Mouse (Mus musculus) c-Kit-negative CD71-positive TER-119-positive erythroid progenitor cells, embryonic 14.5 days (primary cell): Measurements from ENCODE around the gene Cyp24a1.
"Not testable (repeated sequence)": the region's sequence is repeated elsewhere in the genome, so short reads cannot be mapped to it uniquely, and the experiment has no call there.

Source experiments
- DNase-seq: peaks from one replicate; pipeline ENCODE4 v3.0.0-alpha.2; 2013; ENCODE audit warnings: low read depth, low spot score

Gene Cyp24a1

DNA sequence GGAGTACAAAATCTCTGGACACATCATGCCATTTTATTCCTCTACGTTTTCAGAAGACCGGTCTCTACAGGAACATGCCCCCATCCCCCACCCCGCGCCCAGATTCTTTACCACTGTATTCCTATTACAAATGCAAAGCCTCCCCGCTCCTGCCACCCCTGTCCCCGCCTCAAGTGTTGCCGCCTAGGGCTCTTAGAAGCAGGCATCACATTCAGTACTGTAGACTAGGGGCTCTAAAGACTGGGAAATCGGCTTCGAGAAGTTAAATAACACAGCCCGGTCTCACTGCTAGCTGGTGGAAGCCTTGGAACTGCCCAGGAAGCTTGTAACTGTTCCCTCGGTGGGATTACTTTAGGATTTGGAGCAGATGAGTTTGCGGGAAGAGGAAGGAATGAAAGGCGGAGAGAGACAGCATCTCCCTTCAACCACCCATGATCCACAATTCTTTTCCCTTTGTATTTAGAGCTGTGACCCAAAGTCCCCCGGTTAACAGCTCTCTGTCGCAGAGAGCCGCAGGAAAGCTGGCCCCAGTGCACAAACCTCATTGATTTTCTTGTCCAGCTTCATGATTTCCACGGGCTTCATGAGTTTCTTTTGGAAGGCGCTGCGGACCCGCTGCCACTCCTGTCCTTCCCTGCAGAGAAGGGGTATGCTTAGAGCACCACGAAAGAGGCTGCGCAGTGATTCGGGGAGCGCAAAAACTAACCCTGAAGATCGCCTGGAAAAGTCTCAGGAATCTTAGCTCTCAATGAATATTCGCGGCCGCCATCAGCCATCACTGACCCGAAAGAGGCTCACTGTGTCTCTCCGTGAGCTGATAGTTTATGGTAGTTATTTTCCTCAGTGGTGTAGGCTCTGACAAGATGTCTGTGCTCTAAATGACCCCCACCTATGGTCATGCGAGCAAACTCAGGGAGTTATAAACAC, 1.9 kb downstream of the Cyp24a1 start:
- DNase-seq: no peak

DNA sequence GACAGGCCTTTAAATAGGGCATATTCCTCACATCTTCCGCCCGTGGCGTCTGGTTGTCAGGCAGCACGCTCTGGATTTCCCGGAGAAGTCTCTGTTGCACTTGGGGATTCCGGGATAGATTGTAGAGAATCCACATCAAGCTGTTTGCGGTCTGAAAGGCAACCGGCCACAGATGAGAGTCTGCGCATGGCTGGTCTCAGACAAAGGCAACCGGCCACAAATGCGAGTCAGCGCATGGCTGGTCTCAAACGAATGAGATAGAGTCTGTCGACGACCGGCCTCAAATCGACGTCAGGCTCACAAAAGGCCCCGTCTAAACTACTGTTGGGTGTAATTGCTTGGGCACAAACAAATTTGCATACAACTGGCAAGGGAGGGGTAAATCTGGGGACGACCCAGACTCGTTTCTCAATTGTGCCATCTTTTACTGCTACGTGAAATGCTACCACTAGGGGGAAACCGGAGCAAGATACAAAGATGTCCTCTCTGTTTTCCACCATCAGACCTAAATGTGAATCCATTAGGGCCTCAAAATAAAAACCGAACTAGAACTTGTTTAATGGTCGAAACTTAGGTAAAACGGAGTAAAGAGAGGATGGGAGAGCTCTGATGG, 8.9 kb downstream of the Cyp24a1 start:
- no peak for DNase-seq

DNA sequence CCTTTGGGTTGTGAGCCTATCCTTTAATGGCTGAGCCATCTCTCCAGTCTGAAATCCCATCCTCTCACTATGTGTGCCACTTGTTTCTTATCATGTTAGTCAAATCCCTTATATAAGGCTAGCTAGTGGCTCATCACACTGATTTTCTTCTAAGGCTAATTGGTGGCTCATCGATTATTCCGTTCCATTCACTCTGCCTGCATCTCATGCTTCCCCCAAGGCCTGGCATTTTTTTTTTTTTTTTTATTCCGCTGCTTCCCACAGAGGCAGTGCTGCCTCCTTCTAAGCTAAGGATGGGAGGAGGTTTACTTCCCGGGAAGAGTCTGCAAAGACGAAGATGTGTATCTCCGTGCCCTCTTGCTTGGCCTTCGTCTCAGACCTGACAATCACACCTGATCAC, 9.7 kb downstream of the Cyp24a1 start:
- no peak for DNase-seq

DNA sequence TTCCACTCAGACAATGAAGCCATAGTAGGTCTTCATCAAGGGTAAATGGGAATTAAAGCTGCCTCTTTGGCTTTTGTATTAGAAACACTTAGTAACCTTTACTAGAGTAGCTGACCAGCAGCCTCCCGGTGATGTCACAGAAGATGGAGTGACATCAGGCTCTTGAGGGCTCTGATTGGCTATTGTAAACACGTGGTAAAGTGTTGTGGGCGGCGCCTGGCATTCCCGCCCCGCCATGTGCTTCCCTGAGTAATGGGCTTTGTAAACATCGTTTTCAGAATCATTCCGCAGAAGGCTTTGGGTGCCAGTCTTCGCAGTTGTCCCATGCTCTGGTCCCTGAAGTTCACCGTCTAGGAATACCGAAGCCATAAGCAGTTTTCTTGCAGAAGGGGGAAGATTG, 13.0 kb downstream of the Cyp24a1 start:
- DNase-seq: no peak

DNA sequence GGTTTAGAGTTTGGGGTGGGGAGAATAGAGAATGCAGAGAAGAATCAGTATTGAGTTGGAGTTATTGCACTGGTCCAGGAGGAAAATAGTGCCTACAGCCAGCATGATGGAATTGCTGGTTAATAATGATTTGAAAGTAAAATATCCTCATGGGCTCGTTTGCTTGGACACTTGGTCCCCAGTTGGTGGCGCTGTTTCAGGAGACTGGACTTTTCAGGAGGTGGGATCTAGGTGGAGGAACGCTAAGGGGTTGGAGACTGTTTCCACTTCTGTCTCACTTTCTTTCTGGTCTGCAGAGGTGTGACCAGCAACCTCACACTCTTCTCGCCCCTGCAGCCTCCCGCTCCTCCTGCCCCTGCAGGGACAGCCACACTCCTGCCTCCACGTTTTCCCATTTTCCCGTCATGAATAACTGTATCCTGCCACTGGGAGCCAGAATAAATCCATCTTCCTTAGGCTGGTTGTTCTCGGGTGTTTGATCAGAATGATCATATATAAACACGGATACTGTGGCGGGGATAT, 14.9 kb downstream of the Cyp24a1 start:
- no peak for DNase-seq

DNA sequence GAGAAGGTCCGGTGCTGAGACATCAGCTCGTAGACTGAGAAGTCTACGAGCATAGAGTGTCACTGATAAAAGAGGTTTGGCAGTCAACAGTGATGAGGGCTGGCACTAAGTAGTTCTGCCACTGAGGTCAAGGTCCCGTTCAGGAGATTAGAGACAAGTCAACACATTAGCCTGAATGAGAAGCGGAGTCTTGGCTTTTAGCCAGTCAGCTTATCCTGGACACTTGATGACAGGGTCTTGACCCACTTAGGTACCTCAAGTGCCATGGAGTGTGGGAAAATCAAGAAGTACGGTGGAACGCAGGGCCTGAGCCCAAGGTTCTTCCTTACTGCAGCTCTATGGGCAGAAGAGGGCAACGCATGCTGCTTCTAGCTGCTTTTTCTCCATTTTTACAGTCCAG, 20.3 kb downstream of the Cyp24a1 start:
- DNase-seq: no peak

DNA sequence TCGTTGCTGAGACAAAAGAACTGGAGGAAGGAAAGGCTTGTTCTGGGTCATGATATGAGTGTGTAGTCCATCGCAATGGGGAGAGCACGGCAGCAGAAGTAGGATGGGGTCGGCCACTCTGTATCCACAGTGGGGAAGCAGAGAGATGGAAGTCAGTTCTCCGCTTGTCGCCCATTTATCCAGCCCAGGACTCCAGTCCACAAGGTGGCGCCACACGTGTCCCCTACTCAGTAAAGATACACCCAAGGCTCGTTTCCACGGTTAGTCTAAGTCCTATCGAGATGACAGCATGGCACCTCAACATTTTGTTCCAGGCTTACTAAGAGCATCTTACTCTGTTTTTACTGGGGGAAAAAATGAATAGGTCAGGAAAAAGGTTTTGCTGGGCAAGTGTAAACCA, 20.7 kb downstream of the Cyp24a1 start:
- DNase-seq: no peak

DNA sequence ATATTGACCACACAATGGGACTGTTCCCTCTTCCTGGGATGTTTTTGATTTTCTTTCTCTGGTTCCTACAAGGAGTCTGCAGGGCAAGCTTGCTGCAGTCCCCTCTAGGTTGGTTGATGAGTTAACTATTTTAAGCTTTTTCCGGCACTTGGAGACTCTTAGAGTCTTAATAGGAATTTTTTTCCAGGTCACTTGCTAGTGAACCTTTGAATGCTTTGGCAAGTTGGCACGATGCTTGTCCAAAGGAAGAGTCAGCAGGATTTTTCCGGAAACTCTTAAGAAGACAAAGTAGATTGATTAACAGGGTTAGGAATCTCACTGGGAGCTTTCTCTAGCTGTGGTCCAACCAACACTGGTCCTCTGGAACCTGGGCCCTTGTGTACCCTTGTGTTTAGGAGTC, 21.8 kb downstream of the Cyp24a1 start:
- DNase-seq: no peak

DNA sequence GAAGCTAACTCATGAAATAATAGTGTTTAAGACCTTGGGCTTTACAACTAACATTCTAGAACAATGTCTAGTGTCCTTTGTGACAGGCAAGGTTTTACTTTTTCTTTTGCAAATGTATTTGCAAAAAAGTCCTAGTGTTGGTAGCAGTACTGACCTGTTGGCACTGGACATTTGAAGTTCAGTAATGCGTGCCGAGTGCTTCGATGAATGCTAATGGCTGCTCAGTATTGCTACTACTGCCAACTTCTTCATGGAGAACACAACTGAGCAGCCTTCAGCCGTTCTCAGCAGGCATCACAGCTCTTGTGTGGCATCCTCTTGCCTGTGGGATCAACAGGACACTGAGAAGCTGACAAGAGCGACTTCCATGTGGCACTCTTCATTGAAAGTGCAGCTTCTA, 22.8 kb downstream of the Cyp24a1 start:
- no peak for DNase-seq

DNA sequence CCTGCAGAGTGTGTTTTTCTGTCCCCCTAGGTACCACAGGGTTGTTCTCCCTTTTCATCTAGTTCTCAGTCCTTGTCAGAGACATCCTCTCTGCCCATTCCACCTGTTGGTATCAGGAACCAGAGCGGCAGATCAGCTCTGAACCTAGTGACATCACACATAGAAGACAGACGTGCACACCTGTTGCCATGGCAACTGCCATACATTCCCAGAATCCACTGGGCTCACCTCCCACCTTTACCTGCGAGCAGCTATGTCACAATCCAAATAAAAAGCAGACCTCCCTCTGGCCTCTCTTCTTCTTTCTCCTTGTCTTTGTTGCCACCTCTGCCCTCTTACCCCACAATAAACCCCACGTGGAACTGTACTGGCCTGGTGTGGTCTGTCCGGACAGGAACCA, 26.4 kb downstream of the Cyp24a1 start:
- no peak for DNase-seq

DNA sequence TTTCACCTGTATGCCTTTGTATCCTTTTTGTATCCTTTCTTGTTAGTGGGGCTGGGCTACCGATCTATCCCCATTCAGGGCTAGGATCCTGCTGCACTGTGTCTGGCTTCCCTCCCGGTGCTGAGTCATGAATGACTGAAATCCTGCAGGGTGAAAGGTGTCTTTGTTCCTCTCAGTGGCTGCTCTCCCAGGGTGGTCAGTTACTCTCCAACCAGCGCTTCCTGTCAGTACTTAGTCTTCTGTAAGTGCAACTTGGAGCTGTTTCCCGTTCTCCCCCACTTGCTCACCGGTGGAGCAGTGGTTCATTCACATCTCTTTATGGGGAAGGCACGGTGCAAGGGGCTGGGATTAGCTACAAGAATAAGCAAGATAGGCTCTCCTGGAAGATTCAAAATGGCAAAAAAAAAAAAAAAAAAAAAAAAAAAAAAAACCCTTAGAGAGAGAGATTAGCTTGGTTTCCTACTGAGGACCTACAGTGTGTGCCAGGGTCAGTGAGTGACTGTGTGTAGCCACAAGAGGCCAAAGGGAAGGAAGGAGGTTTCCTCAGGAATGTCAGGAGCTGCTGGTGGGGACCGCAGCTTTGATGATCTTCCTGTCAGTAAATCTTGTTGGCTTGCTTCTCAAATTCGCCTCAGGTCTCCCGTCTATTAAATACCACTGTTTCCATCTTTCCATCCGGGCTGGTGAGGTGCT, 27.2 kb downstream of the Cyp24a1 start:
- DNase-seq: no peak

DNA sequence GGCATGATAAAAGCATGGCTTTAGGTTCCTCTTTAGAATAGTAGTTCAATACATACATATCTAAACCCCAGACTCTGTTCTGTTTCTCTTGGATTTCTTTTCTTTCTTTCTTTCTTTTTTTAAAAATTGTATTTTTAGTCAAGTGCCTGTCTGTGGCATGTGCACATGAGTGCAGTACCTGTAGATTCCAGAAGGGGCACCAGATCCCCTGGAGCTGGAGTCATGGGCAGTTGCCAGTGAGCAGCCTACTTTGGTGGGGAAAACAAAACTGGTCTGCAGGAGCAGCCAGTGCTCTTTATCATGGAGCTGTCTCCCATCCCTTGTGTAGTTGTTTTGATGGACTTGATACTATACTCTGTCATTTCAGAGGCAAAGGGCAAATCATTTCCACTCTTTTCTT, 28.9 kb downstream of the Cyp24a1 start:
- no peak for DNase-seq

DNA sequence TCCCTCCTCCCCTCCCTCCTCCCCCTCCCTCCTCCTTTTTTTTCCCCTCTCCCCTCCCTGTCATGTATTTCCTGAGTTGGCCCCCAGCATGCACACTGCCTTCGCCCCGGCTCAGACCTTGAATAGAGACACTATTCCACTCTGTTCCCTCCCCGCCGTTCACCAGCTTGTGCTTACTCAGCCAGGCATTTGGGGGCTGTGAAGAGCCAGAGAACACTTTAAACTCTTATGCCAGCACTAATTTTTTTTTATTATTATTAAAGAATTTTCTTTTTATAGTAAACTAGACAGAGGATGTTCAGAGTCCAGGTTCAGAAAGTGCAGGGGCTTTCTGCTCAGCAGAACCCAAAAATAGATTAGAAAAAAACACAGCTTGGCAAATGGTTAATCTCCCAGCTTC, 32.1 kb downstream of the Cyp24a1 start:
- DNase-seq: no peak

DNA sequence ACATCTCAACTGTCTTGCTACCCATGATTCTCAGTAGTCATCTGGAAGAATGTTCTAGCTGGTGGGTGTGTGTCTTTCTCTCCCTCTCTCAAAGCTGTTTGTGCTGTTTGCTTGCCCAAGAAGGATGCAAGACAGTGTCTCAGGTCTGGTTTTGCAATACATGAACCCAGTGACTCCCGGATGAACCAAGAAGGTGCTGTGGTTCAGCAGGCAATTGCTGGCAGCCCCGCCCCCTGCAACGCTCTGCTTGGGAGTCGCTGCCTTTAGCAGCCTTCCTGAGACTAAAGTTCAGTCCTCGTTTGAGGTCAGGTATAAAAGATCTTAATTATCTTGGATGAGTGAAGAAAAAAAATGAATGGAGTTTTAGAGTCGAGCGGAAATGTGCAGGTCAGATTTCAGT, 35.3 kb downstream of the Cyp24a1 start:
- no peak for DNase-seq

DNA sequence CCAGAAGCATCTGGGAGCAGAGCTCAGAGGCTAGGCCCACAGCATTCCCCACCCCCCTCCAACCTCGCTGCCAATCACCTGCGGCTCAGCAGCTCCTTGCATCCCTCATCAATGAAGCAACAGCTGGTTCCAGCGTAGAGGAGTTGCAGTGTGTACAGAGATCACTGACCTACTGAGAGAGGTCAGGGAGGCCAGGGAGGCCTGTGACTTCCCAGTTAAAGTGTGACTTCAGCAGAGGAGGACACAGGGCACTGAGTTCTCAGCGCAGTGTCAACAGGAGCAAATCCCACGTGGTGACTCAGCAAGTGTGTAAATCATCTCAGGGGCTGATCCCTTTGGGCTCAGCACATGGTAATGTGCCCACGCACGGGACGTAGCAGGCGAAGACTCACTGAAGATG, 37.1 kb downstream of the Cyp24a1 start:
- no peak for DNase-seq

DNA sequence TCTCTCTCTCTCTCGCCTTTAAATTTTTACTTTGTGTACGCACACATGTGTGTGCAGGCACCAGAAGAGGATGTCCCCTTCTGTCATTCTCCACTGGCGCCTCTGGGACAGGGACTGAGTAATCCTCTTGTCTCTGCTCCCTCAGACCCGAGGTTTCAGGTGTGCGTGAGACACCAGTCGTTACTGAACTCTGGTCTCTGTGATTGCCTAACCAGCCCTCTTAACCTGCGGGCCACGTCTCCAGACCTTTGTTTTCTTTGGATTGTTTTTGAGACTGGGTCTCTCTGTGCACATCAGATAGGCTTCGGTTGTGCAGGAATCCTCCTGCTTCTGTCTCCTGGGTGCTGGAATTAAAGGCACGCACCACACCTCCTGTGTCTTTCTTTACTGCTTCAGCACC, 37.8 kb downstream of the Cyp24a1 start:
- no peak for DNase-seq

DNA sequence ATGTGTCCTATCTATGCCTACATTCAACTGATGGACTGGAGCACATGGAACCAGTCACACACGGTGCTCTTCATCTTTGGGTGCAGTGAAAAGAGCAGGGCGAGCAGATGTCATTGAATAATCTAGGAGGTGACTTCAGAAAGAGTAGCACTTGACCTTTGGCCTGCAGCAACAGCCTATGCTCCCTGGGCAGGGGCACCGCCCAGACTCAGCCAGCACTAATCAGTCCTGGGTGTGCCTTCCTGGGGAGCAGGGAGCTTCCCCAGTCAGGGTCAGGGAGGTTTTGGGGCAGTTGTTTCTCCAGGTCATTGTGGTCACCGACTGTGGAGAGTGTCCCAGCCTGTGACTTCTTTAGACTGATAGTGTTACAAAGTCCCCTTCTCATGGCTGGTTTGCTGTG, 43.1 kb downstream of the Cyp24a1 start:
- not testable (repeated sequence) for DNase-seq

DNA sequence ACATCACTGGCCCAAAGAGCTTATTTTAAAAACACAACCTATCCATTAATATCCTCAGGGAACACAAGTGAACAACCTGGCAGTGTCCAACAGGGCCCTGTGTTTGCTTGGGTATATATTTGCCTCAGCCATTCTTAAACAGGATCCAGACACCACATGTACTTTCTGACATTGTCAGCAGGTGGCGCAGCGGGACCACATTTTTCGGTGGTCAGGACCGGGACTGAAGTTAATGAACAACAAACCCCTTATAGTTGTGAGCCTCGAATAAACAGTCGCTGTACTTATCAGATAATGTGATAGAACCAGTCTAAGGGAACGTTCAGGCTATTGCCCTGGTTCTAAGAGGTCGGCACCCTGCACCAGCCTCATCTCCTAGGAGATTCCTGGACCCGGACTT, 46.0 kb downstream of the Cyp24a1 start:
- DNase-seq: no peak

DNA sequence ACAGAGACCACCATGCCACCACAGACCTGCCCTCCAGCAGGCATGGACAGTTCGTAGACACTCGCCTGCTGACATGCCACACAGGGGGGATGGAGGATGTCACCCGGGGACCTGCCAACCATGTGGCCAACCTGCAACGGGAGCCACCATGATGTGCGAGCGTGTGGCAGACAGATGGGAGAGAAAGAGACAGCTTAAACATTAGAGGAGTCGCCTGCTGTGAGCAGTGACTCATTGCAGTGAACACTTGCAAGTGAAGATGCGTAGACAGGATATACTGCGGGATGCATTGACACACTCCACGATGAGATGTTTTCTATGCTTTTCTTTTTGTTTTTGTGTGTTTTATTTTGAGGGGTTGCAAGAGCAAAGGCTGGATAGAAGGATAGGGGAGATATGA, 49.3 kb downstream of the Cyp24a1 start:
- DNase-seq: no peak

DNA sequence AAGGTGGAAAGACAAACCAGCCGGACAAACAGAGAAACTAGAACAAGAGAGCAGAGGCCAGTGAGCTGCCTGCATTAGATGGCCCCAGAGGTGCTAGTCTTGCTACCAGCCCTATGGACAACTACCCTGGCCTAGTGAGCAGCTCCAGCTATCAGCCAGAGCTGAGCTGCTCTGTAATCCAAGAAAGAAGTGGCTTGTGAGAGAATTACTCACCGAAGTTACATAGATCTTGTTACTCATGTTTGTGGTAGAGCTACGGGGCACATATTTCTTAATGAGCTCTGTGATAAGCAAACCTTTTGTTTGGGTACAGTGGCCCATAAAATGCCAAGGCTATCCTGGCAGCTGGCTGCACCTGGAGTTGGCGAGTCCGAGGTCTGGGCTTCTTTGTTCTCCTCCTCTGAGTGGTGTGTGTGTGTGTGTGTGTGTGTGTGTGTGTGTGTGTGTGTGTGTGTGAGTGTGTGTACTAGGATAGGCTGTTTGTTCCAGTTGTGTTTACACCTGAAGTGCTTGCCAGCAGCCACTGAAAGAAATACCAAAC, 50.0 kb downstream of the Cyp24a1 start:
- no peak for DNase-seq

DNA sequence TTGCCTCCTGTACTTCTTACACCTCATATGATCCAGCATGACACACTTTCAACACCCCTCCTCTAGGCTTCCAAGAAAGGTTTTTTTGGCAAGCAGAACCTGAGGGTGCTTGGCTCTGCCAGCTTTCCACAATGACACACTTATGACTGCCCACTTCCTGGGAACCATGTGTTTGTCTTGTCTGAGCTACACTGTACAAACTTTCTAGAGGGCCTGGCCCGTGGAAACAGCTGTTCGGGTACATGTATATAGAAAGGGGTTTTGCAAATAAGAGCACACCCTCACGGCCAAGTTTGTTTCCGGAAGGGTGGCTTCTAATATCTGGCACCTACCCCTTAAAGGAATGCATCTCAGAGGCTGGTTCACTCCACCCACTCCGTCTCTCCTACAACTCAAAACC, 51.1 kb downstream of the Cyp24a1 start:
- DNase-seq: no peak

DNA sequence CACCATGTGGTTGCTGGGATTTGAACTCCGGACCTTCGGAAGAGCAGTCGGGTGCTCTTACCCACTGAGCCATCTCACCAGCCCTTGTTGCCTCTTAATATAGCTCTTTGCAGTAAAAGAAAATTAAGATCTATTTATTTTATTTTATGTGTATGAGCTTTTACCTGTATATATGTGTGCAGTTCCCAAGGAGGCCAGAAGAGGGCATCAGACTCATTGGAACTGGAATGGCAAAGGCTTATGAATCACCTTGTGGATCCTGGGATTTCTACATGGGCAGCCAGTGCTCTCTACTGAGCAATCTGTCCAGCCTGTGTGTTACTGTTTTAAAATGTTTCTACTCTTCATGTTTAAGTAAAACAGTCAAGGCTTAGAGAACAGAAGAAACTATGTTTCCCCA, 54.4 kb downstream of the Cyp24a1 start:
- DNase-seq: no peak
